Mouse (Mus musculus) CD4-positive, CD25-positive, alpha-beta regulatory T cell, adult 2 months (primary cell): ENCODE results near the gene Nr5a2.
A peak's percentile ranks its signal among the peaks of the same experiment; 100 is the strongest.

Source experiments
- DNase-seq: peaks from one replicate; pipeline ENCODE4 v3.0.0-alpha.2; 2012; ENCODE audit warnings: low read depth, low spot score

Gene Nr5a2

GRCm38 (mm10) chr1:136910144-136910543, 50.1 kb downstream of the Nr5a2 start:
- DNase-seq = peak; percentile 1

DNA sequence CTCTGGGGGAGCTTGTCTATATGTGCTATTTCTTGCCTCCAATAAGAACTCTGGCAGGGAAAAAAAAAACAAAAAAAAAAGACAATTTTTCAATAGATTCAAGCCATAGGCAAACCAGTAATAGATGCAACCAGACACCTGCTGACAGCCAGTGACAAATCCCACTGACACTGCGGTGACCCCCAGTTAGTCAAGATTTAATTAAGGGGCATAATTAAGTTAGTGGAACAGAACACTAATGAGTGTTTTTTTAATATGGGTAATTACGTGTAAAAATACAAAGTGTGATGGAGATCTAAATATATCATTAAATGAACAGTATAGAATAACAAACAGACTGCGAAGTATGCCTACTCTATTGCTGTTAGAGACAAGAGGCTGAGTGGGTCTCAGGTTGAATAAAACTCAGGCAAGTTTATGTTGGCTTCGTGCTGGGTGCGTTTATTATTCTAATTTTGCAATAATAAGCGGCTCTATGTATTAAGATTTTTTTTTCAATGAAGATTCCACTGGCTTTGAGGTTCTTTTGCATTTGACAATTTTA, 50.7 kb downstream of the Nr5a2 start:
- DNase-seq = no peak

DNA sequence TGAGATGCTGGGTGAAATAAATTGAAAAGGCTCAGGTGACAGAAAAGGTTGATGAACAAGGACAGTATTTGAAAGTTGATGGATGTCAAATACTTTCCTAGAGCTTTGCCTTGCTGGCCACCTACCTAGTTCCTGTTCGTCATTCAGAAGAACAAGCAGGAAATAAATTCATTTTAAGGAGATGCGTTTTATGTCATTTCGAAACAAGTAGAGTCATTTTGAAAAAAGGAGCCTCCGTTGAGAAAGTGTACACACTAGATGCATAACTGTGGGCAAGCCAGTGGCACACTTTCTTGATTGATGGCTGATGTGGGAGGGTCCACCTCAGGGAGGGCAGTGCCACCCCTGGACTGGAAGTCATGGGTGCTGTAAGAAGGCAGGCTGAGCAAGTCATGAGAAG, 62.1 kb downstream of the Nr5a2 start:
- DNase-seq = peak; percentile 15

DNA sequence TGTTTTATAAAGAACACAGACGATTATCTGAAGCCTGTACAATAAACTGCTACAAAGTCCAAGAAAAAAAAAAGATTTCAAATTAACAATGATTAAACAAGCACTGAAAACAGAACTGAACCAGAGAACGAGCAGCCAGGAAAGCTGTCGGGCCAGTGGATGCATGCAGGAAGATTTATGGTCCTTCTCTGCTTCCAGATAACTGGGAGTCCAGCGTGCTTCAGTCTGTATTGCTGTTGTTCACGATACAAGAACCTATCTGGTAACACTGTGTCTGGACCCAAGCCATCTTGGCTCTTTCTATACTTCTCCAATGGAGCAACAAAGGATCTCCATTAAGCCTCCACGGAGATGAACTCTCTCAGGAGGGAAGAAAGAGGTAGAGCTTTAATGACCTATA, 63.9 kb downstream of the Nr5a2 start:
- DNase-seq = no peak

DNA sequence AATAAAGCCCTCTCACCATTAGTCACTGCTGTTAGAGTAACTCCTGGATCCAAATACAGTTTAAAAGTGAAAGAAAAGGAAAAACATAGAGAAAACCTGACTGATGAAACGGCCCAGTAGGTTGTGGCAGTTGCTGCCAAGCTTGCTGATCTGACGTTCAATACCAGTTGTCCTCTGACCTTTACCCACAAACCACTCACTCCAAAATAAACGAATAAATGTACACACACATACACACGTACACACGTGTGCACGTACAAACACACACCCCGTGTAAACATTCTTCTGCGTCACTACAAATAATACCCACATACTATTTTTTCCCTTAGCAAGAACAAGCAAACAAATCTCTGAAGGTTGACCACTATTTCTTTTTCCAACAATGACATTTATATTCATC, 64.4 kb downstream of the Nr5a2 start:
- DNase-seq = no peak

- no peak for DNase-seq
Measured at GRCm38 (mm10) chr1:136894753-136895152, 65.5 kb downstream of the Nr5a2 start.

GRCm38 (mm10) chr1:136893162-136893561, 67.1 kb downstream of the Nr5a2 start:
- no peak for DNase-seq

DNA sequence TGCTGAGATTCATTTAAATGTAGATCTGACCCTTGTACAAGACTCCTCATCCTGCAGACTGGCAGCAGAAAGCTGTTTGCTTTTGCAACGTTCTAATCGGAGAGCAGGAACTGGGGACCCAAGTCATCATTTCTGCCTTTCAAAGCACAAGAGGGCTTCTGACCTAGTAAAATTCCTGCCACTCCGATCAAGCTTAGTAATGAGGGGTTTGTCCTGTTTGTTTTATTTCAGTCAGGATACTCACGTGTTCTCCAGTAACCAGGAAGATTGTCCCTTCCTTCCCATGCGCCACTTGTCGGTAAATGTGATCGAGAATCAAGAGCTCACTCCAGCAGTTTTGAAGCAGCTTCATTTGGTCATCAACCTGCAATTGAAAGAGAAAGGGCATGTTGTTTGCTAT, 69.8 kb downstream of the Nr5a2 start:
- DNase-seq = no peak

- DNase-seq = no peak
Measured at GRCm38 (mm10) chr1:136888704-136889103, 71.5 kb downstream of the Nr5a2 start.

DNA sequence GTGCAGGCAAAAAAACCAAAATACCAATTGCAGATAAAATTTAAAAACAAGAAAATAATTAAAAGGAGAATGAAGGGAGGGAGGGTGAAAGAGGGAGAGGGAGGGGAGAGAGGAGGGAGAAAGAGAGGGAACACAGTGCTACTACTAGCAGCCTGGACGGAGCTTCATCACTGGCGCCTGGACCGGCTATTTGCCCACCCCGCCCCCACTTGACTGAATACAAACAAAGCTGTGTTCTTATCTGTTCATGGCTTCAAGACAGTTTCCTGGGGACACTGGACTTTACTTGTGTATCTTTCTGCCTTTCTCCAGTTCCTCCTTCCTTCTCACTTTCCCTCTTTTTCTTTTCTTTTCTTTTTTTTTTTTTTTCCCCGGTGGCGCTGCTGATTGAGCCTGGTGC, 73.6 kb downstream of the Nr5a2 start:
- no peak for DNase-seq

- DNase-seq = no peak
Measured at GRCm38 (mm10) chr1:136883458-136884174, 76.6 kb downstream of the Nr5a2 start.

DNA sequence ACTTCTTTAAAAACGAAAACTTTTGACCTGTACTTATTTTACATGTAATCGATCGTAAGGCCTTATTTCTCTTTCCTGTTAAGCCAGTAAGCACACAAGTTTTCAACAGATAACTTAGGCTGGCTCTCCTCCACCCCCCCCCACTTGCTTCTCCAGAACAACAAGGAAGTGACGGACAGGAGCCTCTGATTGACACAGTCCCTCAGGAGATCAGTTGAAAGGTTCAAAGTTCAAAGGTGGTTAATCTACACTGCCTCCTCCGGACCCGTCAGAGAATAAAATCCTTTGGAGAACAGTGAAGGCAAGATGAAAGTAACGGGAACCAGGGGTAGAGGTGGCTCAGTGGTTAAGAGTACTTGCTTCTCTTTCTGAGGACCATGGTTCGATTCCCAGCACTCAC, 80.0 kb downstream of the Nr5a2 start:
- DNase-seq = no peak

DNA sequence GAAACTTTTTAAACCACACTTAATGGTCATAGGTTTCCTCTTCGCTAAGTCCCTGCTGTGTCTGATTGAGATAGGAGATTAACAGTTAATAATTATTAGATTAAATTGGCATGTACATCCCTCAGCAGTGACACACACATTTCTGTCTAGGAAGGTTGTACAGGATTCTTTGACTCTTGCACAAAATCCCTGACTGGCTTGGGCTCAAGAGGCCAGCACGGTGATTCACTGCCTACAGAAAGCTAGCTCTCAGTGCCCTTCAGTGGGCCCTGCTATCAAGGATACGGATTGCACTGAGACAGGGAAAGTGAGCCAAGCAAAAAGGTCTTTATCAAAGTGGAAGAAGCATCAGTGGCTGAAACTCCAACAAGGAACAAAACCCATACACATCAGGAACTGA, 85.2 kb downstream of the Nr5a2 start:
- no peak for DNase-seq

GRCm38 (mm10) chr1:136868955-136869354, 91.3 kb downstream of the Nr5a2 start:
- no peak for DNase-seq

GRCm38 (mm10) chr1:136868285-136868684, 92.0 kb downstream of the Nr5a2 start:
- no peak for DNase-seq

- peak; percentile 51 for DNase-seq
Measured at GRCm38 (mm10) chr1:136866481-136867092, 93.7 kb downstream of the Nr5a2 start.

DNA sequence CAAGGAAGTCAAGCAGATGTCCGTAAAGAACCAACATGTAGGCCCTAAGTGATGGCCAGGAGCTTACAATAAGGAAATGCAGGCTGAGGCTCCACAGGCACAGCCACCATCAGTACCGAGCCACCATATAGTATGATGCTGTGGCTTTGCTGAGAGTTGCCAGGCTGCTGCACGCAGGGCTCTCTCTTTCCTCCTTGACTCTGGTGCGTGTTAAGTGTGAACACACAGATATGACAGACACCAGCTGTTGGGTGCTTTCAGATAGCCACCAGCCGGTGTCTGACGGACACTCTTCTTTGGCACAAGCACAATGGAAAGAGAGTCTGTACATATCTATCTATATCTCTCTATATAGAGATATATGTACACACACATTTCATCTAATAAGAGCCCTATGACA, 97.0 kb downstream of the Nr5a2 start:
- no peak for DNase-seq

DNA sequence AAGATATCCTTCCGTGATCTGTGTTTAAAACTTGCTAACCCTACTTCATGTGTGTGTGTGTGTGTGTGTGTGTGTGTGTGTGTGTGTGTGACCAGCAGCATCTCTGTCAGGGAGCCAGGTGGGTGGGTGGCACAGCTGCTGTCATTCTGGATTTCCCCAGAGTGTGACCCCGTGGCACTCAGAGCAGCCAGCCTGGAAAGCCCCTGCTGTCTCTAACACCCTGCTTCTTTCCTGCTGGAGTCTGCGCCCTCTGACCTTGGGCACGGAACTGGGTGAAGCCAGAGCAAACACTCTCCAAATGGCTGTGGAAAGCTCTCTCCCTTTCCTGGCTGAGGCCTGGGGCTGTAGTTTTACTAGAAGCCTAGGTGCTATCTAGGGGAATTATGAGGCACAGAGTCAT, 100.8 kb downstream of the Nr5a2 start:
- peak; percentile 72 for DNase-seq

- DNase-seq = peak; percentile 43
Measured at GRCm38 (mm10) chr1:136858724-136859123, 101.5 kb downstream of the Nr5a2 start.

- peak; percentile 11 for DNase-seq
Measured at GRCm38 (mm10) chr1:136856104-136856503, 104.1 kb downstream of the Nr5a2 start.

- DNase-seq = no peak
Measured at GRCm38 (mm10) chr1:136848791-136849190, 111.5 kb downstream of the Nr5a2 start.

- DNase-seq = no peak
Measured at GRCm38 (mm10) chr1:136846081-136846480, 114.2 kb downstream of the Nr5a2 start.

DNA sequence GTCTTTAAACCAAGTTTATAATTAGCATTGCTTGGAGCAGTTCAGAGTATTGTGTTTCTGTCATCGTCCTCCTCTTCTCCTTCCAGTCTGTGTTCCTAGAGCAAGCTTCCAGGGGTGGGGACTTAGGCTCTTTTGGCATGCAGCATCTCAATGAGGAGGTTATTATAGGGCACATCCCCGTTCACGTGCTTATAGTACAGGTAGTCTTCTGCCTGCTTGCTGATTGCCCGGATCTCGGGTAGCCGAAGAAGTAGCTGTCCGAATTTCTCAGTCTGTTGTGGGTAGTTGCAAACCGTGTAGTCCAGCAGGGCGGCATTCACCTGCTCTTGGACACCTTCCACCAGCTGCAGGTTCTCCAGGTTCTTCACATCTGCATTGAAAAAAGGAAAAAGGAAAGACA, 114.9 kb downstream of the Nr5a2 start:
- DNase-seq = no peak
